ENCODE assay signal across 9 mouse cellular contexts in genomic region chr2:110017087-110017486, GRCm38 (mm10). TPM values are rescaled to one million over a fixed set of nuclear protein-coding genes. Genes with fewer than 3 reads are reported as not detected.
DNase-seq lines count a peak whose midpoint lies in the region; ATAC-seq lines count a peak whose summit lies in the region.
"Had no signal": no experiment of that assay in that cellular context is flagged by ENCODE, and none has a peak within 500 bp of the region (broad histone marks: within the 10 kb centered on the region; RNA-seq: fewer than 3 reads in every experiment).

No protein-coding gene starts in this region.

- 0 out of 2 replicates have a peak, but pooled peaks have one; percentile 8 for ATAC-seq in kidney, embryonic 15.5 days (replicated peaks; ENCODE audit: low FRiP score)
- ATAC-seq in embryonic facial prominence, embryonic 12.5 days (ENCODE audit: insufficient number of reproducible peaks, insufficient read depth, low FRiP score, low TSS enrichment): no peak
- peak; percentile 25 for ATAC-seq in hindbrain, embryonic 16.5 days
- ATAC-seq in midbrain, embryonic 16.5 days: 0 out of 2 replicates have a peak, but pooled peaks have one; percentile 22

- H3K27ac ChIP-seq in kidney, embryonic 15.5 days: peak overlapping the region; percentile 93; the same call in 1 of the 2 replicates
- no peak overlapping the region for H3K27ac ChIP-seq in embryonic facial prominence, embryonic 12.5 days
- H3K27ac ChIP-seq in hindbrain, embryonic 16.5 days (ENCODE audit: low read depth, low read length): peak overlapping the region; percentile 83; the same call in 1 of the 2 replicates
- H3K27ac ChIP-seq in midbrain, embryonic 16.5 days (ENCODE audit: low read length): peak overlapping the region; percentile 79

- no peaks in the 10 kb centered on the region for H3K27me3 ChIP-seq in kidney, embryonic 15.5 days
- H3K27me3 ChIP-seq in embryonic facial prominence, embryonic 12.5 days: no peaks in the 10 kb centered on the region
- no peaks in the 10 kb centered on the region for H3K27me3 ChIP-seq in hindbrain, embryonic 16.5 days (replicated peaks; ENCODE audit: control insufficient read depth, insufficient read depth, low read length)
- H3K27me3 ChIP-seq in midbrain, embryonic 16.5 days (ENCODE audit: control insufficient read depth, insufficient read depth, low read depth, low read length): no peaks in the 10 kb centered on the region
- H3K27me3 ChIP-seq: Patski had no signal

- peak overlapping the region; percentile 79 for H3K4me3 ChIP-seq in kidney, embryonic 15.5 days (replicated peaks)
- H3K4me3 ChIP-seq in embryonic facial prominence, embryonic 12.5 days: peak overlapping the region; percentile 85
- peak overlapping the region; percentile 54 for H3K4me3 ChIP-seq in hindbrain, embryonic 16.5 days (ENCODE audit: low read length)
- peak overlapping the region; percentile 53 for H3K4me3 ChIP-seq in midbrain, embryonic 16.5 days (ENCODE audit: low read depth, low read length)

- whole genome bisulfite sequencing in kidney, embryonic 15.5 days: 45% methylated on average over 7 of the region's 7 CpGs
- WGBS in embryonic facial prominence, embryonic 12.5 days: 46% methylated on average over 7 of the region's 7 CpGs
- 48% methylated on average over 7 of the region's 7 CpGs for whole genome bisulfite sequencing in hindbrain, embryonic 16.5 days
- WGBS in midbrain, embryonic 16.5 days: 45% methylated on average over 7 of the region's 7 CpGs

- H3K9ac ChIP-seq in kidney, embryonic 15.5 days: peak overlapping the region; percentile 83; the same call in 1 of the 2 replicates
- no peak overlapping the region for H3K9ac ChIP-seq in embryonic facial prominence, embryonic 12.5 days
- peak overlapping the region; percentile 73 for H3K9ac ChIP-seq in hindbrain, embryonic 16.5 days (ENCODE audit: low read depth, low read length)
- H3K9ac ChIP-seq in midbrain, embryonic 16.5 days (ENCODE audit: low read depth, low read length): peak overlapping the region; percentile 72

- no peaks in the 10 kb centered on the region for H3K9me3 ChIP-seq in kidney, embryonic 15.5 days (replicated peaks)
- no peaks in the 10 kb centered on the region for H3K9me3 ChIP-seq in embryonic facial prominence, embryonic 12.5 days
- H3K9me3 ChIP-seq in hindbrain, embryonic 16.5 days (ENCODE audit: control insufficient read depth, low read length): no peaks in the 10 kb centered on the region
- H3K9me3 ChIP-seq in midbrain, embryonic 16.5 days (replicated peaks; ENCODE audit: control insufficient read depth, low read length, poor library complexity, severe bottlenecking): no peaks in the 10 kb centered on the region

- peaks cover 18% of the 10 kb centered on the region for H3K4me1 ChIP-seq in kidney, embryonic 15.5 days
- peaks cover 18% of the 10 kb centered on the region for H3K4me1 ChIP-seq in embryonic facial prominence, embryonic 12.5 days
- peaks cover 20% of the 10 kb centered on the region for H3K4me1 ChIP-seq in hindbrain, embryonic 16.5 days (ENCODE audit: control insufficient read depth, insufficient read depth, low read depth, low read length)
- peaks cover 26% of the 10 kb centered on the region for H3K4me1 ChIP-seq in midbrain, embryonic 16.5 days (ENCODE audit: control insufficient read depth, insufficient read depth, low read length)

- peak overlapping the region; percentile 61 for H3K4me2 ChIP-seq in kidney, embryonic 15.5 days
- peak overlapping the region; percentile 83 for H3K4me2 ChIP-seq in embryonic facial prominence, embryonic 12.5 days (replicated peaks)
- H3K4me2 ChIP-seq in hindbrain, embryonic 16.5 days (ENCODE audit: low read length): peak overlapping the region; percentile 79
- peak overlapping the region; percentile 81 for H3K4me2 ChIP-seq in midbrain, embryonic 16.5 days (ENCODE audit: low read length)

- no peak for DNase-seq in kidney, postnatal 14 days
- no peak for DNase-seq in left cerebral cortex, postnatal 4 days
- DNase-seq in layer of hippocampus, postnatal 36 days: no peak
- no peak for DNase-seq in right cerebral cortex, postnatal 10 days (ENCODE audit: low spot score in 2 of 2)

- peaks cover 26% of the 10 kb centered on the region for H3K36me3 ChIP-seq in kidney, embryonic 15.5 days
- peaks cover 10% of the 10 kb centered on the region for H3K36me3 ChIP-seq in embryonic facial prominence, embryonic 12.5 days
- peaks cover 8% of the 10 kb centered on the region for H3K36me3 ChIP-seq in hindbrain, embryonic 16.5 days (ENCODE audit: control insufficient read depth, insufficient read depth, low read length)
- peaks cover 5% of the 10 kb centered on the region for H3K36me3 ChIP-seq in midbrain, embryonic 16.5 days (ENCODE audit: control insufficient read depth, insufficient read depth, low read length)

- intact Hi-C loops in left cerebral cortex, postnatal 4 days (cut with DNase I): loop anchor here (5.0 to 10.0 kb wide), 2 partner anchors 100 to 188 kb away; partner anchors contain the start of gene Lgr4

RNA-seq across cellular contexts. Expression of gene Ccdc34, which starts 0.5 kb away (rescaled TPM):
- polyA plus RNA-seq in kidney, embryonic 15.5 days (2015; fragmentation: Nextera tagmentation; extraction: Ambion mirVana): 47.1 and 49.5 TPM in 2 replicates
- polyA plus RNA-seq in embryonic facial prominence, embryonic 12.5 days (2016; fragmentation: Nextera tagmentation; extraction: Ambion mirVana): 45.7 and 51.0 TPM in 2 replicates
- polyA plus RNA-seq in hindbrain, embryonic 16.5 days (2015; fragmentation: Nextera tagmentation; extraction: Ambion mirVana): 26.0 and 27.7 TPM in 2 replicates
- 28.7 and 29.0 TPM in 2 replicates for polyA plus RNA-seq in midbrain, embryonic 16.5 days (2015; fragmentation: Nextera tagmentation; extraction: Ambion mirVana)
- total RNA-seq in left cerebral cortex, postnatal 4 days (2021): 10 to 100 TPM; 29.4 to 32.5 TPM
- 10 to 100 TPM; 17.3 to 20.1 TPM for total RNA-seq in layer of hippocampus, postnatal 36 days (2021)
